Mouse (Mus musculus) cerebellum, postnatal 14 days (tissue): Measurements from ENCODE around the gene Ccdc7b.
"Not testable (repeated sequence)": the region's sequence is repeated elsewhere in the genome, so short reads cannot be mapped to it uniquely, and the experiment has no call there.

Experiments
- DNase-seq, 2 experiments: peaks; one replicate each; pipeline ENCODE4 v3.0.0; 2021; ENCODE audit warnings: mixed read lengths in 2 of 2

Gene Ccdc7b

DNA sequence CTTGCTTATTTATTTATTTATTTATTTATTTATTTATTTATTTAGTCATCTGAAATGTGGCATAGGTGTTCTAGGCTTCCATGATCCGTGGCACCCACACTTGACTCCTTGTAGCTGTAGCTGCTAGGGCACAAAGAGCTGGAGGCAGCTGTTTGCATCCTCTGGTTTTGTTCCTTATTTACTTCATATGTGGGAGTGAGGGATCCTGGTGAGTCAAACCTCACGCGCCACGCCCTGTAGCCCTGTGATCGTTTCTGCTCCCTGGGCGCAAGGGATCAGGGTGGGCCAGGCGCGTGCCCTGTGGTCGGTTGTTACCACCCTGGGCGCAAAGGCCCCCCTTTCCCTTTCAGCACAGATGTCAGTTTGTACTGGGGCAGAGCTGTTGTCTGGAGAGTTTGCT lies at the start of gene Ccdc7b:
Ccdc7b (plus strand) TSS at position 301 of the 400 bp plus-strand sequence.
- not testable (repeated sequence) for DNase-seq

- DNase-seq: not testable (repeated sequence)
Measured at GRCm38 (mm10) chr8:129065417-129065816, 1.5 kb upstream of the Ccdc7b start, which contains the start of gene Ccdc7a. Gene Ccdc7a (minus strand): TSS chr8:129065517.

GRCm38 (mm10) chr8:129115761-129116160 lies 48.8 kb downstream of the Ccdc7b start:
- not testable (repeated sequence) for DNase-seq

- no peak for DNase-seq
Measured at GRCm38 (mm10) chr8:129131561-129131960, 64.6 kb downstream of the Ccdc7b start, which contains the start of gene Gm10999. Gene Gm10999 (minus strand): TSS chr8:129131661.

DNA sequence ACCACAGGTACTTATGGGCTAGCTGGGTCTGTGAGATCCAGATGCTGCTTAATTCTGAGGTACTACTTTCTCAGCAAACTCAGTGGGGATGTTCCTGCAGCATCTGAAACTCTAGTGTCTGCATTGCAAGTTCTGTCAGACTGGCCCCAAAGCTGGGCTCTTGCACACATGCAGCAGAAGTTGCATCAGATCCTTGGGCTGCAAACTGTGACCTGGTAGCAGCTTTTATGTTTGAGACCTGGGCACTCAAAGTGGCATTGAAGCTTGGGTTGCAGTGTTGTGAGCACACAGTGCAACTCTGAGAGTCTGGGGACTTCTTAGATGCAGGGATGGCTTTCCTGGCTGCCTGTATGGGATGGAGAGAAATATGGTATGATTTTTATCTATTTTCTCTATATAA lies 66.5 kb downstream of the Ccdc7b start:
- no peak for DNase-seq
